Mouse (Mus musculus) testis, adult 2 months (tissue): ENCODE data around the gene Sh3pxd2a. TPM values are rescaled to one million over a fixed set of nuclear protein-coding genes. Genes with fewer than 3 reads are reported as not detected.
A peak's percentile ranks its signal among the peaks of the same experiment; 100 is the strongest.

Source experiments
- H3K27ac ChIP-seq: fragments of 200-500 bp; 2 replicates; pipeline ENCODE4 v1.5.1; 2012; ENCODE audit warnings: low read depth, low read length; ENCODE audit not compliant: control insufficient read depth, insufficient read depth
- H3K27me3 ChIP-seq: fragments of 200-500 bp; 2 replicates; pipeline ENCODE4 v1.6.1; 2012; ENCODE audit warnings: mild to moderate bottlenecking, low read length, moderate library complexity; ENCODE audit not compliant: control insufficient read depth, insufficient read depth
- H3K36me3 ChIP-seq: fragments of 200-500 bp; 2 replicates; pipeline ENCODE4 v1.6.1; 2012; ENCODE audit warnings: mild to moderate bottlenecking, low read length; ENCODE audit not compliant: control insufficient read depth, insufficient read depth
- H3K4me1 ChIP-seq: fragments of 200-500 bp; 2 replicates; pipeline ENCODE4 v1.6.1; 2012; ENCODE audit warnings: low read length; ENCODE audit not compliant: control insufficient read depth, insufficient read depth
- H3K4me3 ChIP-seq: fragments of 200-500 bp; 2 replicates; pipeline ENCODE4 v1.5.1; 2012; ENCODE audit warnings: low read depth, mild to moderate bottlenecking, low read length, moderate library complexity, mixed read lengths; ENCODE audit not compliant: control insufficient read depth
- CTCF ChIP-seq: fragments of 200-500 bp; IDR thresholded peaks from 2 replicates; pipeline ENCODE4 v1.5.1; 2012; ENCODE audit warnings: low read depth, mild to moderate bottlenecking, inconsistent platforms, low read length, moderate library complexity; ENCODE audit not compliant: control insufficient read depth, insufficient read depth, insufficient replicate concordance
- POLR2A ChIP-seq: fragments of 200-500 bp; IDR thresholded peaks from 2 replicates; pipeline ENCODE4 v1.6.1; 2012; ENCODE audit warnings: low read depth, mild to moderate bottlenecking, inconsistent platforms, low read length, moderate library complexity; ENCODE audit not compliant: control insufficient read depth
- polyA plus RNA-seq: library from polyadenylated mRNA; depleted of rRNA; stranded (reverse); fragments of >200 nt; gene quantifications from 2 replicates; pipeline ENCODE4 v1.2.3, GENCODE M21; 2012

Gene Sh3pxd2a
- polyA plus RNA-seq, 1 experiment: 1.2 TPM

GRCm38 (mm10) chr19:47363086-47363668 lies 101.0 kb downstream of the Sh3pxd2a start:
- H3K27ac ChIP-seq: no peak overlapping the region

GRCm38 (mm10) chr19:47360921-47361320 lies 103.3 kb downstream of the Sh3pxd2a start:
- no peaks in the 10 kb centered on the region for H3K27me3 ChIP-seq
- H3K4me1 ChIP-seq: peaks cover 5% of the 10 kb centered on the region; the same call in 1 of the 2 replicates
- no peak for TF ChIP-seq CTCF
- no peak for TF ChIP-seq POLR2A
- no peaks in the 10 kb centered on the region for H3K36me3 ChIP-seq
- H3K27ac ChIP-seq: no peak overlapping the region
- no peak overlapping the region for H3K4me3 ChIP-seq

More at GRCm38 (mm10) chr19:47363086-47363668, 101.0 kb downstream of the Sh3pxd2a start:
- H3K27me3 ChIP-seq: no peaks in the 10 kb centered on the region
- H3K4me1 ChIP-seq: peaks cover 5% of the 10 kb centered on the region; the same call in 1 of the 2 replicates
- no peak overlapping the region for H3K4me3 ChIP-seq
- TF ChIP-seq CTCF (no peak), POLR2A (no peak)
- H3K36me3 ChIP-seq: no peaks in the 10 kb centered on the region

DNA sequence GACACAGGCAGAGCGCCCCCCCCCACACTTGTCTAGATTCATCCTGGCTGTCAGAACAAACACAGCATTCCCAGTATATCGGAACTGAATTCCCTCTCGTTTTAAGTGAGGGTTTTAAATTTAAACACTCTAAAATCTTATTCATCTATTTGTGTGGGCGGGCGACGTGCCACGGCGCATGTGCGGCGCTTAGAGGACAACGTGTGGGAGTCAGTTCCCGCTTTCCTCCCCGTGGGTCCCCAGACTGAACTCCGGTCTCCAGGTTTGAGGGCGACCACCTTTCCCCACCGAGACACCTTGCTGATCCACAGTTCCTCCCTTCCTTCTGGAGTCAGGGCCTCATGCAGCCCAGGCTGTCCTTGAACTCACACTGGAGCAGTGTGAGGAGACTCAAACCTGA lies 104.2 kb downstream of the Sh3pxd2a start:
- TF ChIP-seq POLR2A: no peak
- TF ChIP-seq CTCF: no peak
- no peak overlapping the region for H3K27ac ChIP-seq
- H3K4me3 ChIP-seq: no peak overlapping the region
- H3K36me3 ChIP-seq: no peaks in the 10 kb centered on the region
- no peaks in the 10 kb centered on the region for H3K27me3 ChIP-seq
- peaks cover 5% of the 10 kb centered on the region; the same call in 1 of the 2 replicates for H3K4me1 ChIP-seq

DNA sequence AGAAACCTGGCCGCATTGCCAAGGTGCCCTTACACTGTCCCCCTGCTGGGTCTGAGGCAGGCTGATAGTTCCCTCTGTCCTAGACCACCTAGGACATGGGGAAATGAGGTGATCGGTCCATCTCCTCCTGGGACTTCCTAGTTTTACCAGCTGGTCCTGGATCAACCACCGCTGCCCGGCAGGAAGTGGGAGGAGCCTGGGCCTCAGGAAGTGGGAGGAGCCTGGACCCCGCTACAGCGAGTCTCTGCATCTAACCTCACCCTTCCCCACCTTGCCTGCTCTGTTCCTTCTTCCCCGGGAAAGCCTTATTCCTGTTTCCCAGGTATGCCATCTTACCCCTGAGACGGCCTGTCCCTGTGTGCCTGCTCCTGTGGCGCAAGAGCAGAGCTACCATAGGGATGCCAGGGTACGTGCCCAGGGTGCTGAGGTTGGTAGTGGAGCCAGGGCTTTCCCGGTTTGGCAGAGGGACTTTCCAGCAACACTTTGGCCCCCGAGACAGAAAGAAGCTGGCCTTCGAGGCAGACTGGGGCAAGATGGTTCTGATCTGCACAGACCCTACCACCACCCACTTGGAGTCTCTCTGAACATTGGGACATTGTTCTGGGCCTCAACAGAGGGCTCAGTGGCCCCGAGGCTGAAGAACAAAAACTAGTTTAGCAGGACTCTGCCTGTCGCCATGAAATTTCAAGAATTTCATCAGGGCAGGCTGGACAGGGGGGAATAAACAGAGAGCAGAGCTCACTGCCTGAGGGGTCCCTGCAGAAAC lies 104.9 kb downstream of the Sh3pxd2a start:
- Histone ChIP-seq H3K36me3 (no peaks in the 10 kb centered on the region), H3K27ac (no peak overlapping the region), H3K4me3 (peak overlapping the region; percentile 81), H3K4me1 (peaks cover 5% of the 10 kb centered on the region; the same call in 1 of the 2 replicates), H3K27me3 (no peaks in the 10 kb centered on the region)
- TF ChIP-seq CTCF: no peak
- no peak for TF ChIP-seq POLR2A

- Histone ChIP-seq H3K36me3 (no peaks in the 10 kb centered on the region), H3K27ac (no peak overlapping the region), H3K27me3 (no peaks in the 10 kb centered on the region), H3K4me1 (peaks cover 5% of the 10 kb centered on the region; the same call in 1 of the 2 replicates), H3K4me3 (no peak overlapping the region)
- TF ChIP-seq POLR2A (no peak), CTCF (no peak)
These were observed 106.9 kb downstream of the Sh3pxd2a start for GRCm38 (mm10) chr19:47357297-47357696.

DNA sequence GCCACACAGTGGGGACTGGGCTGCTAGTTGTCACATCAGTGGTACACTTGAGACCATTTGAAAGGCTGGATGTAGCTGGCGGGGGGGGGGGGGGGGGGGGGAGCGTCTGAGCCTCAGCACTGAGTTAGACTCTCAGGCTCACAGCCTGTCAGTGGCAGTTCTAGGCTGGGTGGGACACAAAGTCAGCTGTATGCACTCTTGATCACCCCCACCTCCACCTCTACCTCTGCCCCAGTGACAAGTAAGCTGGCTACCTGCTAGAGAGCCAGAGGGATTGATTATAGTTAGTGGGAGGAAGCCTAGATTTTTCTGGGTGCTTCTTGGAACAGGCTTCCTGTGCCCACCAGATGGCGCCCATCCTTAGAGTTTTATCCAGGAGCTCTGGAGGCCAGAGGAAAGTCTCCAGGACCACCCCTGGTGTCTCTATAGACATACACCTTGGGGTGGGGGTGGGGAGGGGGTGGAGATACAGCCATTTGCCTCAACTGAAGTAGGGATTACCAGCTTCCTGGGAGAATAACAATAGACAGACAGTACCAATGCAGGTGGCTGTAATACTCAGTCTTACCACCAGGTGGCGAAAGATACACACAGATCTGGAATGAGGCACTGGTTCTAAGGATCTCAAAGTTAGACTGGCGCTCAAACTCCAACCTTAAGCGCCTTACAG lies 107.9 kb downstream of the Sh3pxd2a start:
- Histone ChIP-seq H3K36me3 (no peaks in the 10 kb centered on the region), H3K27ac (no peak overlapping the region)

DNA sequence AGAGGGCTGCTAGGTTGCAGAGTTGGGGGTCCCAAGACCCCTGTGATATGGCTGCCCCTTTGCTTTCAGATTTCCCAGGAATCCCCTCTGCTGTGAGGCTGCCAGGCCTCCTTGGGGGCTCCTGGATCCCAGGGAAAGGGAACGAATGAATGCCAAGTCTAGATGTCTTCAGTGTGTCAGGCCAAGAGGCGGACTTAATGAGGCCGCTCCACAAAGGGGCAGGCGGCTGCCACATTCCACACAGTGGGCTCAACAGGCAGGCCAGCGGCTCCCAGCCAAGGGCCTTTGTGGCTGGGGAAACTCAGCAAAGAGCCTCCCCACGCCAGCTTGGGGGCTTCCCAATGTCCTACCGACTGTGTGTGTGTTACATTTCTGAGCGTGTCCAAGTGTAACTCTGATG lies 109.7 kb downstream of the Sh3pxd2a start:
- Histone ChIP-seq H3K27me3 (no peaks in the 10 kb centered on the region), H3K36me3 (no peaks in the 10 kb centered on the region), H3K4me1 (peaks cover 5% of the 10 kb centered on the region; the same call in 1 of the 2 replicates), H3K4me3 (no peak overlapping the region), H3K27ac (no peak overlapping the region)
- TF ChIP-seq CTCF (no peak), POLR2A (no peak)

More for the DNA sequence above, 107.9 kb downstream of the Sh3pxd2a start:
- peak; percentile 49 for TF ChIP-seq CTCF
- TF ChIP-seq POLR2A: no peak
- Histone ChIP-seq H3K27me3 (no peaks in the 10 kb centered on the region), H3K4me1 (peaks cover 5% of the 10 kb centered on the region; the same call in 1 of the 2 replicates), H3K4me3 (no peak overlapping the region)

DNA sequence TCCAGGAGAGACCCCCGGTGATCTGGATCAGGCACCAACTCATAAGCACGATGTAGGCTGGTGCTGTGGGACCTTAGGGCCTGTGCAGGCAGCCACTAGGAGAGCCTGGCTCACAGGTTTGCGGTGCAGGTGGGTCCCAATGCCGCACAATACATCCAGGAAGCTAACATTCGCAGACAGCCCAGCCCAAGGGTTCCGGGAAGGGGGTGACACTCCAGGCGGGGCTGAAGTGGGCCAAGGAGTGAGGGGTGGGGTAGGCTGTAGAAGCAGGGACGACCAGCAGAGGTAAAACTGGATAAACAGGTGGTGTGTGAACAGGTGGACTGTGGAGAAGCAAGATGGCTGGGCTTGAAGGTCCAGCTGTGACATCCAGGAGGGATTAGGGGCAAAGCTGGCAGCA lies 115.2 kb downstream of the Sh3pxd2a start:
- H3K36me3 ChIP-seq: no peaks in the 10 kb centered on the region
- H3K4me1 ChIP-seq: no peaks in the 10 kb centered on the region
- TF ChIP-seq POLR2A (no peak), CTCF (no peak)
- no peak overlapping the region for H3K4me3 ChIP-seq
- no peaks in the 10 kb centered on the region for H3K27me3 ChIP-seq
- H3K27ac ChIP-seq: no peak overlapping the region
